Comparison of ENCODE assay signal across 21 mouse cellular contexts in genomic region chr3:52338761-52339160, GRCm38 (mm10).
"Had no signal": no experiment of that assay in that cellular context is flagged by ENCODE, and none has a peak within 500 bp of the region (broad histone marks: within the 10 kb centered on the region; RNA-seq: fewer than 3 reads in every experiment).

No protein-coding gene starts in this region.

- H3K36me3 ChIP-seq: limb, embryonic 12.5 days; limb, embryonic 15.5 days; liver, embryonic 13.5 days; midbrain, embryonic 10.5 days; midbrain, embryonic 13.5 days; neural tube, embryonic 13.5 days had no signal

- H3K27me3 ChIP-seq: limb, embryonic 12.5 days; limb, embryonic 15.5 days; liver, embryonic 13.5 days; midbrain, embryonic 13.5 days; neural tube, embryonic 13.5 days had no signal

- H3K9ac ChIP-seq: limb, embryonic 12.5 days; limb, embryonic 15.5 days; liver, embryonic 13.5 days; midbrain, embryonic 13.5 days; neural tube, embryonic 13.5 days had no signal

- H3K27ac ChIP-seq: limb, embryonic 12.5 days; limb, embryonic 15.5 days; liver, embryonic 13.5 days; midbrain, embryonic 10.5 days; midbrain, embryonic 13.5 days; neural tube, embryonic 13.5 days had no signal

- H3K9me3 ChIP-seq: limb, embryonic 12.5 days; limb, embryonic 15.5 days; liver, embryonic 13.5 days; megakaryocyte, embryonic 14.5 days; midbrain, embryonic 10.5 days; midbrain, embryonic 13.5 days; neural tube, embryonic 13.5 days had no signal

- ATAC-seq: intestine, embryonic 16.5 days; midbrain, embryonic 13.5 days; midbrain, embryonic 16.5 days had no signal

- H3K4me2 ChIP-seq: limb, embryonic 12.5 days; limb, embryonic 15.5 days; liver, embryonic 13.5 days; midbrain, embryonic 13.5 days; neural tube, embryonic 13.5 days had no signal

- H3K4me3 ChIP-seq: limb, embryonic 12.5 days; limb, embryonic 15.5 days; liver, embryonic 13.5 days; megakaryocyte, embryonic 14.5 days; midbrain, embryonic 10.5 days; midbrain, embryonic 13.5 days; myocyte; neural tube, embryonic 13.5 days had no signal

- DNase-seq: kidney, adult 2 months; kidney, postnatal 14 days; kidney, postnatal 4 days; left cerebral cortex, postnatal 4 days; liver, embryonic 13.5 days; lung, adult 18-20 months; retina, postnatal 1 day; right cerebral cortex, postnatal 25 days; spleen, adult 18-20 months; thymus, adult 2 months; thymus, postnatal 14 days; thymus, postnatal 4 days had no signal
